Mouse (Mus musculus): ENCODE measurements around the gene Cap2. TPM values are rescaled to one million over a fixed set of nuclear protein-coding genes. Genes with fewer than 3 reads are reported as not detected.
A peak's percentile ranks its signal among the peaks of the same experiment; 100 is the strongest.

Cap2 gene
- polyA plus RNA-seq, 1 experiment from 2014 or later = 9.5 TPM

DNA sequence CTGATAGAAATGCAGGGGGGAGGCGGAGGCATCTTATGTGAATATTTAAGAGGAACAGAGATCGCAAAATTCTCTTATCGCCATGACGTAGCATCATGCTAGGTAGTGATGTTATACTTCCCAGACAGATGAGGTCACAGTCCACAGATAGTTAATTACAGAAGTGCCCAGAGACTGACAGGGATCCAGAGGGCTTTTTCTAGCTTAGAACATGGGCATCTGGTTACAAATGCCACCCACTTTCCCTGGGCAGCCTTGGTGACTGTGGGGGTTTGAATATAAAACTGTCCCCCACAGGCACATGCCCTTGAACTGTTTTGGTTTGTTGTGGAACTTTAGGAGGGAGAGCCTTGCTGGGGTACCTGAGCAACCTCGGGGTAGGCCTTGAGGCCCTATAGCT is 87.0 kb downstream of the Cap2 start:
- Histone ChIP-seq H3K4me2 (ENCODE audit: low read depth) (no peak overlapping the region), H3K27ac (ENCODE audit: low read depth, low read length) (no peak overlapping the region), H3K9me3 (ENCODE audit: control insufficient read depth, low read length) (no peaks in the 10 kb centered on the region), H3K27me3 (ENCODE audit: control insufficient read depth, insufficient read depth, low read length) (no peaks in the 10 kb centered on the region), H3K9ac (ENCODE audit: low read length) (no peak overlapping the region), H3K4me3 (ENCODE audit: low read depth, low read length) (no peak overlapping the region), H3K4me1 (ENCODE audit: control insufficient read depth, insufficient read depth, low read length) (no peaks in the 10 kb centered on the region), H3K36me3 (ENCODE audit: control insufficient read depth, insufficient read depth, low read length) (no peaks in the 10 kb centered on the region)
- DNase-seq (ENCODE audit: low spot score) (no peak), ATAC-seq (ENCODE audit: insufficient read depth, low FRiP score, low TSS enrichment) (no peak)
- WGBS = 91% methylated on average over 5 of the region's 5 CpGs

DNA sequence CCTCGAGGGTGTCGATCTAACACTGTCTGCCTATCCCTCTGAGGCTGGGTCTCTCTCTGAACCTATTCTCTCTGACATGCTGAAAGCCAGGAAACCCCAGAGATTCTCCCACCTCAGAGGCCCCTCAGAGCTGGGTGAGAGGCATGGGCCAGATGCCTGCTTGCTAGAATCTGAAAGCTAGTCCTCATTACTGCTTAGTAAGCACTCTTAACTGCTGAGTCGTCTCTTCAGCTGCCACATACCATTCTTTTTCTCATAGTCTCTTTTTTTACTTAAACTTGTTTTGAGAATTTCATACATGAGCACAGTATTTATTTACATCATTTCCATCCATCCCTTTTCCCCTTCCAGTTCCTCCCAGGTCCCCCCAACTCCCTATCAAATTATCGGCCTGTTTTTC is 89.2 kb downstream of the Cap2 start:
- Histone ChIP-seq H3K9ac (ENCODE audit: low read length) (no peak overlapping the region), H3K9me3 (ENCODE audit: control insufficient read depth, low read length) (no peaks in the 10 kb centered on the region), H3K4me3 (ENCODE audit: low read depth, low read length) (no peak overlapping the region), H3K4me2 (ENCODE audit: low read depth) (no peak overlapping the region), H3K36me3 (ENCODE audit: control insufficient read depth, insufficient read depth, low read length) (no peaks in the 10 kb centered on the region), H3K27ac (ENCODE audit: low read depth, low read length) (no peak overlapping the region), H3K27me3 (ENCODE audit: control insufficient read depth, insufficient read depth, low read length) (no peaks in the 10 kb centered on the region), H3K4me1 (ENCODE audit: control insufficient read depth, insufficient read depth, low read length) (no peaks in the 10 kb centered on the region)
- WGBS = 85% methylated on average over 4 of the region's 4 CpGs
- no peak for ATAC-seq (ENCODE audit: insufficient read depth, low FRiP score, low TSS enrichment)
- no peak for DNase-seq (ENCODE audit: low spot score)

DNA sequence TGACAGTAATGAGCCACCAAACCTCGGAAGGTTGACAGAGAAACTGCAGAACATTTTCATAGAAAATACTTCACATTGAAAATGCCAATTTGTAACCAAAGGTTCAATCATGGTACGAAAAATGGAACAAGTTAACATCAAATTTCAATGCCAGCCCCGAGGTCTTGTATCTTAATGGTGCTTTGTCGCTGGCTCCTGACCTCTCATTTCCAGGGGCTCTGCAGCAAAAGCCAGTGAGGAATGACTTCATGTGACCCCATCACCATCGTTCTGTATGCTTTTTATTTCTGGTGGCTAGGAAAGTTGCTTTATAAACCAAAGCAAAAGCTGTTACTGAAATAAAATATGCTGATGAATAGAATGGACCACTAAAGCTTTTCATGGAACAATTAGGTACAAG is 99.0 kb downstream of the Cap2 start:
- Histone ChIP-seq H3K27ac (ENCODE audit: low read depth, low read length) (no peak overlapping the region), H3K9ac (ENCODE audit: low read length) (no peak overlapping the region), H3K27me3 (ENCODE audit: control insufficient read depth, insufficient read depth, low read length) (no peaks in the 10 kb centered on the region), H3K4me1 (ENCODE audit: control insufficient read depth, insufficient read depth, low read length) (no peaks in the 10 kb centered on the region), H3K36me3 (ENCODE audit: control insufficient read depth, insufficient read depth, low read length) (no peaks in the 10 kb centered on the region), H3K4me2 (ENCODE audit: low read depth) (no peak overlapping the region), H3K9me3 (ENCODE audit: control insufficient read depth, low read length) (no peaks in the 10 kb centered on the region), H3K4me3 (ENCODE audit: low read depth, low read length) (no peak overlapping the region)
- no peak for DNase-seq (ENCODE audit: low spot score)
- no peak for ATAC-seq (ENCODE audit: insufficient read depth, low FRiP score, low TSS enrichment)
- WGBS = 87% methylated on average over 5 of the region's 5 CpGs

DNA sequence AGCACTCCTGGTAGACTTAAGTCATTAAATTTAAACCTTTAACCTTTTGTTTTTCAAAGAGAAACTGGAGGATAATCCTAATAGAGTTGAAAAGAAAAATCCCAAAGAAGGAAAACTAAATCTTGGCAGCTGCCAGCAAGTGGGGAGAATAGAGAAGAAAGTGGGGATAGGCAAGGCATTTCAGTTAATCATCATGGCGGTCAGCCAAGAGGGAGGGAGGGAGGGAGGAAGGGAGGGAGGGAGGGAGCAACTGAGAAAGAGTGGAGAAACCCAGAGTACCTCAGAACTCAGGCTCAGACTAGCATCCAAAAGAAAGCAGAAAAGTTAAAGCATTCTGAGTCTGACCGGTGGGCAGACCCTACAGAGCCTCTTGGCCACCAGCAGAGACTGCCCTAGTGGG is 99.7 kb downstream of the Cap2 start:
- ATAC-seq (ENCODE audit: insufficient read depth, low FRiP score, low TSS enrichment) (no peak), DNase-seq (ENCODE audit: low spot score) (no peak)
- Histone ChIP-seq H3K9ac (ENCODE audit: low read length) (no peak overlapping the region), H3K4me1 (ENCODE audit: control insufficient read depth, insufficient read depth, low read length) (no peaks in the 10 kb centered on the region), H3K9me3 (ENCODE audit: control insufficient read depth, low read length) (no peaks in the 10 kb centered on the region), H3K36me3 (ENCODE audit: control insufficient read depth, insufficient read depth, low read length) (no peaks in the 10 kb centered on the region), H3K27ac (ENCODE audit: low read depth, low read length) (no peak overlapping the region), H3K4me2 (ENCODE audit: low read depth) (no peak overlapping the region), H3K27me3 (ENCODE audit: control insufficient read depth, insufficient read depth, low read length) (no peaks in the 10 kb centered on the region), H3K4me3 (ENCODE audit: low read depth, low read length) (no peak overlapping the region)
- 83% methylated on average over 2 of the region's 2 CpGs for WGBS

DNA sequence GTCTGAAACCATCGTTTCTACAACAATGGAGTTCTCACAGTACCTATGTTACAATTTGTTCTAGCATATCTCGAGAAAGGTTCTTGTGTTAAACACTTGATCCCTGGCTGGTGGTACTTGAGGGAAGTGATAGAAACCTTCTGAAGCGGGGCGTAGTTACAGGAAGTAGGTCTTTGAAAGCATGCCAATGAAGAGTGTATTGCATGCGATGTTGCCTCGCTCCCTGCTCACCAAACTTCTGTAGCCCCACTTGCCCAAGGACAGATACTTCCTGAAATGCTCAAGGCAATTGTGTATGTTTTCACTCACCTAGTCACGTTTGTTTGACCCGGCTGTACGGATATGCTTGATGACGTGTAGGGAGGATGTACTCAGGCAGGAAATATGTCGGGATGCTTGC is 101.0 kb downstream of the Cap2 start:
- DNase-seq (ENCODE audit: low spot score) (no peak), ATAC-seq (ENCODE audit: insufficient read depth, low FRiP score, low TSS enrichment) (no peak)
- Histone ChIP-seq H3K4me3 (ENCODE audit: low read depth, low read length) (no peak overlapping the region), H3K36me3 (ENCODE audit: control insufficient read depth, insufficient read depth, low read length) (no peaks in the 10 kb centered on the region), H3K9ac (ENCODE audit: low read length) (no peak overlapping the region), H3K27me3 (ENCODE audit: control insufficient read depth, insufficient read depth, low read length) (no peaks in the 10 kb centered on the region), H3K9me3 (ENCODE audit: control insufficient read depth, low read length) (no peaks in the 10 kb centered on the region), H3K4me1 (ENCODE audit: control insufficient read depth, insufficient read depth, low read length) (no peaks in the 10 kb centered on the region), H3K4me2 (ENCODE audit: low read depth) (no peak overlapping the region), H3K27ac (ENCODE audit: low read depth, low read length) (no peak overlapping the region)
- 92% methylated on average over 11 of the region's 11 CpGs for WGBS

DNA sequence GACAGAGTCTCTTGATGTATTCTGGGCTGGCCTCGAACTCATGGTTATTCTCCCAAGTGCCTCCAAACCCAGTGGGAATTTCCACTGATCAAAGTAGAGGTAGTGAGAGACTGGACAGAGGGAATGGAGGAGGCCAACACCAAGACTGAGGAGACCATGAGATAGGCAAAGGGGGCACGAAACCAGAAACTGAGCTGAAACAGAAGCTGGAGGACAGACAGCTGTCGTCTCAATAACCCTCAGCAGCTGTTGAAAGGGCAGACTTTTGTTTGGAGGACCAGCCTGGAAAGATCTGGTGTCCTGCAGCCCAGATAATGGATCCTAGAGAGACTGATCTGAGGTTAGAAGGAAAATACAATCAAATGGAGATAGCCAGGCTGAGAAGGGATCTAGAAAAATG is 109.4 kb downstream of the Cap2 start:
- H3K27ac ChIP-seq (ENCODE audit: low read depth, low read length) = no peak overlapping the region
- H3K36me3 ChIP-seq (ENCODE audit: control insufficient read depth, insufficient read depth, low read length) = no peaks in the 10 kb centered on the region
- no peaks in the 10 kb centered on the region for H3K27me3 ChIP-seq (ENCODE audit: control insufficient read depth, insufficient read depth, low read length)
- 72% methylated on average over 3 of the region's 3 CpGs for WGBS
- ATAC-seq (ENCODE audit: insufficient read depth, low FRiP score, low TSS enrichment) (no peak), DNase-seq (ENCODE audit: low spot score) (no peak)
- H3K4me2 ChIP-seq (ENCODE audit: low read depth) = no peak overlapping the region
- no peaks in the 10 kb centered on the region for H3K4me1 ChIP-seq (ENCODE audit: control insufficient read depth, insufficient read depth, low read length)
- H3K4me3 ChIP-seq (ENCODE audit: low read depth, low read length) = no peak overlapping the region
- H3K9me3 ChIP-seq (ENCODE audit: control insufficient read depth, low read length) = no peaks in the 10 kb centered on the region
- H3K9ac ChIP-seq (ENCODE audit: low read length) = no peak overlapping the region

DNA sequence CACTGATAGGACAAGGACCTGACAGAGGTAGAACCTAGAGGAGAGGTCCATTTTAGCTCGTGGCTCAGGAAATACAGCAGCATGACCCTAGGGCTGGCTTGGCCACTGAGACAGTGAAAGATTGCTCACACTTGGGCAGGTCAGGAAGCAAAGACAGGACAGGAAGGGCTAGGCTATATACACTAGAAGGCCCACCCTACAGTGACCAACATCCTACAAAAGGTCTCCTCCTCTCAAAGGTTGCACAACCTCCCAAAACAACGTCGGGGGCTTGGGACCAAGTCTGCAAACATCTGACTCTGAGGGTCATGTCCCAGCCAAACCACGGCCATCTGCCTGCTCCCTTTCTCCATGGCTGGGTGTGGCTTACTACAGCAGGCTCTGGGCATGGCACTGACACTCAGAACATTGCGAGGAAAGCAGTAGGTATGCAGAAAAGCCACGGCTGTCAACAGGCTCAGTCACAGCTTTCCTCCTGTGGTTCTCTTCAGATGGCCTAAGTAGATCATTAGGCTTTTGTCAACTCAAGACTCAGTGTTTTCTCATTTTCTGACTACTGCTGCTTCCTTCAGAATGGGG is 112.1 kb downstream of the Cap2 start:
- no peak for DNase-seq (ENCODE audit: low spot score)
- H3K27me3 ChIP-seq (ENCODE audit: control insufficient read depth, insufficient read depth, low read length) = no peaks in the 10 kb centered on the region
- 82% methylated on average over 6 of the region's 6 CpGs for WGBS
- no peak overlapping the region for H3K27ac ChIP-seq (ENCODE audit: low read depth, low read length)
- no peak overlapping the region for H3K4me3 ChIP-seq (ENCODE audit: low read depth, low read length)
- no peak overlapping the region for H3K4me2 ChIP-seq (ENCODE audit: low read depth)
- H3K36me3 ChIP-seq (ENCODE audit: control insufficient read depth, insufficient read depth, low read length) = no peaks in the 10 kb centered on the region
- no peaks in the 10 kb centered on the region for H3K4me1 ChIP-seq (ENCODE audit: control insufficient read depth, insufficient read depth, low read length)
- H3K9me3 ChIP-seq (ENCODE audit: control insufficient read depth, low read length) = no peaks in the 10 kb centered on the region
- no peak overlapping the region for H3K9ac ChIP-seq (ENCODE audit: low read length)
- no peak for ATAC-seq (ENCODE audit: insufficient read depth, low FRiP score, low TSS enrichment)

DNA sequence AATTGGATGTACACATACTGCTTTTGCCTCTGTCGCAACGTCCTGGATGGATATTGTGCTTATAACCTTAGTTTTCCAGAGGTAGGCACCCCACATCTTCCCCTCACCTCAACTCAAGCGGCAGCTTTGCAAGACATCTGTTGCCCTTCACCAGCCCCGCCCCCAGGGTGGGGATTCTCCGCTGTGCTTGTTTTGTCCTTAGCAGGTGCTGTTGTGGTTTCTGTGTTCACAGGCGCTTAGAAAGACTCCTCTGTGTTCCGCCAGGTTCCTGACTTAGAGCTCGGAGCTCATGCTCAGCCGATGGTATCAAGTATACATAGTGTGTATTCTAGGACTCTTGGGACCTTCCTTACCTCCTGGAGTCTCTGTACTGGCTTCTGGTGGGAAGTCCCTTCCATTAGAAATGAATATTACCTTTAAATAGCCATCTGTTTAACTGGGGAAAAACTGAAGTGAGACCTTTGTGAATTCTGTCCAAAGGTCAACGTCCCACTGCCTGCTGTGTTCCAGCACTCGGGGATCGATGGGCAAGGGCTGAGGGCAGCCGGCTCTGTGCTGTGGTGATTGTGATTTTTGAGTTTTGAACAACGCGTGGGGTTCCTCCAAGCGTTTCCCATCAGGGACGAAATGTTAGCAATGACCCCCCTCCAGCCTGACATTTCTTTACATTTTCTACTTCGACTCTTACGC is 115.2 kb downstream of the Cap2 start:
- H3K36me3 ChIP-seq (ENCODE audit: control insufficient read depth, insufficient read depth, low read length) = no peaks in the 10 kb centered on the region
- ATAC-seq (ENCODE audit: insufficient read depth, low FRiP score, low TSS enrichment) (no peak), DNase-seq (ENCODE audit: low spot score) (no peak)
- no peak overlapping the region for H3K27ac ChIP-seq (ENCODE audit: low read depth, low read length)
- no peaks in the 10 kb centered on the region for H3K4me1 ChIP-seq (ENCODE audit: control insufficient read depth, insufficient read depth, low read length)
- no peaks in the 10 kb centered on the region for H3K9me3 ChIP-seq (ENCODE audit: control insufficient read depth, low read length)
- 88% methylated on average over 19 of the region's 19 CpGs for WGBS
- no peak overlapping the region for H3K9ac ChIP-seq (ENCODE audit: low read length)
- no peaks in the 10 kb centered on the region for H3K27me3 ChIP-seq (ENCODE audit: control insufficient read depth, insufficient read depth, low read length)
- H3K4me3 ChIP-seq (ENCODE audit: low read depth, low read length) = no peak overlapping the region
- no peak overlapping the region for H3K4me2 ChIP-seq (ENCODE audit: low read depth)

DNA sequence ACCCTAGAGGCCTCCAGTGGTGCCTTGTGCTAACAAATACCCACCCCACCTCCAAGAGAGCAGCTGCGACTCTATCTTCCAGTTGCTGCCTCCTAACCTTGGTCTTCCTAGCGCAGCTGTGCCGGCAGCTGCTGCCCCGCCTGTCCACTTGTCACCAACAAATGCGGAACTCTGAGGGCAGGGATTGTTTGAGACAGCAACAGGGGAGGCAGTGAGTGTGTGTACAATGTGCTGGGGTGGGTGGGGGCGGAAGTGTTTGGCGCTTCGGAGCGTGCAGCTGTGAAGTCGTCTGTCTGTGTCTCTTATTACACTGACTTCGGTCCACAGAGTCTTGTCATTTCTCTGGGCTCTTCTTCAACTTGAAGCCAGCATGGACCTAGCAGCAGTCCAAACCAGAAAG is 118.0 kb downstream of the Cap2 start:
- DNase-seq (ENCODE audit: low spot score) (peak; percentile 45), ATAC-seq (ENCODE audit: insufficient read depth, low FRiP score, low TSS enrichment) (no peak)
- Histone ChIP-seq H3K9me3 (ENCODE audit: control insufficient read depth, low read length) (no peaks in the 10 kb centered on the region), H3K4me1 (ENCODE audit: control insufficient read depth, insufficient read depth, low read length) (no peaks in the 10 kb centered on the region), H3K9ac (ENCODE audit: low read length) (no peak overlapping the region), H3K4me2 (ENCODE audit: low read depth) (no peak overlapping the region), H3K4me3 (ENCODE audit: low read depth, low read length) (no peak overlapping the region), H3K36me3 (ENCODE audit: control insufficient read depth, insufficient read depth, low read length) (no peaks in the 10 kb centered on the region), H3K27me3 (ENCODE audit: control insufficient read depth, insufficient read depth, low read length) (no peaks in the 10 kb centered on the region), H3K27ac (ENCODE audit: low read depth, low read length) (no peak overlapping the region)
- 46% methylated on average over 11 of the region's 11 CpGs for WGBS

Measured in neural tube, embryonic 11.5 days (tissue).